Mouse (Mus musculus) cerebellum, adult 2 months (tissue): Measurements from ENCODE around the gene Kmt2e.

Experiments
- CTCF ChIP-seq: fragments of 200-500 bp; IDR thresholded peaks from 2 replicates; pipeline ENCODE4 v1.5.1; 2011; ENCODE audit warnings: low read depth, mild to moderate bottlenecking, control low read depth, low read length, moderate library complexity, borderline replicate concordance; ENCODE audit not compliant: insufficient read depth
- POLR2A ChIP-seq: fragments of 200-500 bp; IDR thresholded peaks from 2 replicates; pipeline ENCODE4 v1.6.1; 2011; ENCODE audit warnings: low read length, control low read depth, borderline replicate concordance; ENCODE audit not compliant: insufficient read depth

DNA sequence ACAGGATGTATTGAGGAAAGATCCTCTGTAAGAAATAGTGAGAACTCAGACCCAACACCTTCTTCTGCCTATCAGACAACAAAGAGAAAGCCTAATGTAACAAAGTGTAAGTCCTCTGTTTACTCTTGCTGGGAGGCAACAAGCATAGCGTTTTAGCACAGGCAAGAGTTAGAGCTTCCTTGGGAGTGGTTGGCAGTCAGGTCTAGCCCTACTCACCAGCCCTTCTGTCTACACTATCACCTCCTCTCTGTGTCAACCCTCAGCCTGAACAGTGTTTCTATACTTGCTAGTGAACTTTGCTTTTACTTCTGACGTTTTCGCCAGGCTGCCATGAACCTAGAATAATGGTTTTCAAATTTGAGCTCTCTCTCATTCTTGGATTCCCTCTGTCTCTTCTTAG, 38.5 kb upstream of the Kmt2e start:
- no peak for TF ChIP-seq POLR2A
- no peak for TF ChIP-seq CTCF
